Mouse (Mus musculus): Measurements from ENCODE around the gene Clstn1. TPM values are rescaled to one million over a fixed set of nuclear protein-coding genes. Genes with fewer than 3 reads are reported as not detected.

The Clstn1 gene
- total RNA-seq, 2 experiments from 2014 or later = 1,335 to 1,338 TPM

- intact Hi-C loops (cut with DNase I) = no loop called here
Observed at GRCm38 (mm10) chr4:149659495-149660116, 73.3 kb downstream of the Clstn1 start.

GRCm38 (mm10) chr4:149660598-149660997 lies 74.3 kb downstream of the Clstn1 start:
- no peak for DNase-seq (ENCODE audit: low spot score in 2 of 2)
- intact Hi-C loops (cut with DNase I) = no loop called here

More at GRCm38 (mm10) chr4:149659495-149660116, 73.3 kb downstream of the Clstn1 start:
- DNase-seq (ENCODE audit: low spot score in 2 of 2) = no peak

GRCm38 (mm10) chr4:149661967-149662589 lies 75.8 kb downstream of the Clstn1 start:
- intact Hi-C loops (cut with DNase I) = no loop called here
- DNase-seq (ENCODE audit: low spot score in 2 of 2) = no peak

- intact Hi-C loops (cut with DNase I) = no loop called here
- no peak for DNase-seq (ENCODE audit: low spot score in 2 of 2)
Observed at GRCm38 (mm10) chr4:149663849-149664503, 77.7 kb downstream of the Clstn1 start.

DNA sequence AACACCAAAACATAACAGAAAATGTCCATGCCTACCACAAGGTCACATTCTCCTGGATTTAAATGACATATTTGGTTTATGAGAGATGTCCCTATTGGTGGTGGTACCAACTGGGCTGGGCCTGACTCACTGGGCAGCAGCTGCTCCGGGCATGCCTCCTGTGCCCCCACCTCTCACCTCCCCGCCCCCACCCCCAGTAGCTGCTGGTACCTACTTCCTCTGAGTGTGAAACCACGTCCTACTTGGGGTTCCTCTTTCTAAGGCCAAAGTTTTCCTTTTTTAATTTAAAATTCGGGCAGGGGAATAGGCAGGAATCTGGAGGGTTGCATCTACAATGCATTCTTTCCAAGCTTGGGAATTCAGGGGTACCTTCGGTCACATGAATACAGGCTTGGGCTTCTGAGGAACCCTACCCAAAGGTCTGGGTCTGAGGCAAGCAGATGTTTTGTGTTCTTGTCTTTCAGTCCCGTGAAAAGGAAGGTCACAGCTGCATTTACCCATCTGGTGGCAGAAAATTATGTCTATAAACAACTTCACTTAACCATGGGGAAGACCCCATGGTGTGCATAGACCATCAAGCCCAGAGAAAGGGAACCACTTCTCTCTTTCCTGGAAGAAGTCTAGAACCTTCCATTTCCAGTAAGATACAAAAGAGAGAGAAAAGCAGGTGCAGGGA lies 78.9 kb downstream of the Clstn1 start:
- intact Hi-C loops (cut with DNase I) = no loop called here
- DNase-seq (ENCODE audit: low spot score in 2 of 2) = no peak

DNA sequence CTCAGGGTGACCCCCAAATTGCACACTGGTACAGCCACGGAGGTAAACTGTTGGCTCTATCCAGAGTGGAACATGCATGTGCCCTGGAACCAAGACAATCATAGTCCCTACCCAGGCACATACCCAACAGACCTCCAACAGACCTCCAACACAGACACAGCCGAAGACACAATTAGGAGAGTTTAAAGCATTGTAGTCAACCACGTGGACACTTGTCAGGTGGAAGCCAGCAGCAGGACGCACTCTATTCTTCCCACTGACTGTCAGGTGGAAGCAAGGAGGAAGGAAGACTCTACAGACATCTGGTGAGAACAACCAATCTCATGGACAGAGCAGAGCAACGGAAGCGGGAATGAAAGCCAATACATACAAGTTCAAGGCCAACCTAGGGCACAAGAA lies 79.4 kb downstream of the Clstn1 start:
- intact Hi-C loops (cut with DNase I) = no loop called here
- DNase-seq (ENCODE audit: low spot score in 2 of 2) = no peak

- no peak for DNase-seq (ENCODE audit: low spot score in 2 of 2)
- intact Hi-C loops (cut with DNase I) = no loop called here
Observed at GRCm38 (mm10) chr4:149671175-149671574, 84.9 kb downstream of the Clstn1 start.

- intact Hi-C loops (cut with DNase I) = no loop called here
- DNase-seq (ENCODE audit: low spot score in 2 of 2) = no peak
Observed at GRCm38 (mm10) chr4:149672747-149673146, 86.5 kb downstream of the Clstn1 start.

- intact Hi-C loops (cut with DNase I) = no loop called here
- no peak for DNase-seq (ENCODE audit: low spot score in 2 of 2)
Observed at GRCm38 (mm10) chr4:149674814-149675377, 88.6 kb downstream of the Clstn1 start.

GRCm38 (mm10) chr4:149675378-149676261 lies 89.4 kb downstream of the Clstn1 start:
- intact Hi-C loops (cut with DNase I) = no loop called here
- peak; percentile 41 to 68 for DNase-seq (ENCODE audit: low spot score in 2 of 2)

DNA sequence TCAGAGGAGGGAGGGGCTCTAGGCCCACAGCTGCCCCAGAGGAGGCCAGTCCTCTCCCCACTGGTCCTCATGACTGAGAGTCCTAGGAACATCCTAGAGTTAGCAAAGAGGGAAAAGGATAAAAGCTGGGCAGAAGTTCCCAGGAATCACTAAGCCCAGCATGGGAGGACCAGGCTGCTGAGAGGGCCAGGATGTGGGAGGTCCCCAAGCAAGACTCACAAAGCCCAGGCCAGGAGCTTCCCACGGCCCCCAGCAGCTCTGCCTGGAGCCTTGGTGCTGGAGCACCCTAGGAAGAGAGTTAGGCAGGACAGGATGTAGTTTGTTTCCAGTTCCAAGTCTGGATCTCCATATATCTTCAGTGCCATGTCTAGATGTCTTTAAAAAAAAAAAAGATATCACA lies 91.7 kb downstream of the Clstn1 start:
- no peak for DNase-seq (ENCODE audit: low spot score in 2 of 2)
- intact Hi-C loops (cut with DNase I) = no loop called here

GRCm38 (mm10) chr4:149679056-149679770 lies 92.9 kb downstream of the Clstn1 start:
- no peak for DNase-seq (ENCODE audit: low spot score in 2 of 2)
- intact Hi-C loops (cut with DNase I) = no loop called here

DNA sequence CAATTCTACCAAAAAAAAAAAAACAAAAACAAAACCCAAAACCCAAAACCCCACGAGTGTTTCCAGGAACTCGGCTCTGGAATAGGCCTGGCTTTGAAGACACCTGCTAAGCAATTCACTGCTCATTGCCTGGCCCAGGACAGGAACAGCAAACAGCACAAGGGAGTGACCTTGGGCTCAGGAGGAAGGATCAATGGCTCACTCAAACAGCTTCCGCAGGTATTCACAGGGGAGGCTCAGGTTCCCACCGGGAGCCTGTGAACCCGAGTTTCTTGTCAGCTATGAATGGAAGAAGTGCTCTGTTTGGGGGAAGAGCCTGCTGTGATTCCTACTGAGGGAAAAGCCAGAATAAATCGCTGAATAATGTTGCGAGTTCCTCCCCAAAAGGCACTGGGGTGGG lies 97.6 kb downstream of the Clstn1 start:
- intact Hi-C loops (cut with DNase I) = no loop called here
- no peak for DNase-seq (ENCODE audit: low spot score in 2 of 2)

DNA sequence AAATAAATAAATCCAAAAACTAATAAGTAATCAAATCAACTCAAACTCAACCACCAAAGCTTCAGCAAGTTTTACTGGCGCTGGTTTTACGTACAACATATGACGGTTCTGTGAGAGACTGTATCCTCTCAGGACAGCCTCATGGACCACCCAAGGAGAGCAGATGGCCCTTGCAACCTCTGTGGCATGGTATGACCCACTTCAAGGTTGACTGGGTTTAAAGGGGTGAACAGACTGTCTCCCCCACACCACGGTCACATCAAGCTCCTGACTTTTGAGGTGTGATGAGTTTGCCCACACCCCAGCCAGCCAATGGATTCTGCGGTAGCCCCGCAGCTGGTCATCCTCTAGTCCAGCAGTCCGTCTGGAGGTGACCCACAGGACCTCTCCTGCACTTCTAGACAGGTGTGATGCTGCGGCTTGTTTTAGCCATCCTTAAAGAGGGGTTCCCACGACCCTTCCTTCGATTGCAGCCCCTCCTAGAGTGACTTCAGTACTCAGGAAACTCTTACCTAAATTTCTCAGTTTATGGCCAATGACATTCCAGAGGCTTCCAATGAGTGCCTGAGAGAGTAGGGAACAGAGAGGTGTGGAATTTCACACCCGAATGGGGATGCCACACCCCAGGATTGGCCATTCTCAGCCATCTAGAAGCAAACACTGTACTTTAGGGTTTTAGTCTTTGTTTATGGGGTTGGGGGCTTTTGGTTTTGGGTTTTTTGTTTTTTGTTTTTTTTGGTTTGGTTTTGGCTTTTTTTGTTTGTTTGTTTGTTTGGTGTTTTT lies 98.8 kb downstream of the Clstn1 start:
- intact Hi-C loops (cut with DNase I) = no loop called here
- no peak for DNase-seq (ENCODE audit: low spot score in 2 of 2)

GRCm38 (mm10) chr4:149688861-149689260 lies 102.6 kb downstream of the Clstn1 start:
- intact Hi-C loops (cut with DNase I) = no loop called here

GRCm38 (mm10) chr4:149689822-149690700 lies 103.8 kb downstream of the Clstn1 start:
- intact Hi-C loops (cut with DNase I) = no loop called here
- DNase-seq (ENCODE audit: low spot score in 2 of 2) = no peak

More at GRCm38 (mm10) chr4:149688861-149689260, 102.6 kb downstream of the Clstn1 start:
- DNase-seq (ENCODE audit: low spot score in 2 of 2) = no peak

GRCm38 (mm10) chr4:149690828-149691280 lies 104.6 kb downstream of the Clstn1 start:
- intact Hi-C loops (cut with DNase I) = no loop called here
- DNase-seq (ENCODE audit: low spot score in 2 of 2) = no peak

Measured in left cerebral cortex, postnatal 14 days (tissue).